Mouse (Mus musculus) testis, adult 2 months (tissue): ENCODE measurements around the gene Arl13b.

Experiments used
- CTCF ChIP-seq: fragments of 200-500 bp; IDR thresholded peaks from 2 replicates; pipeline ENCODE4 v1.5.1; 2012; ENCODE audit warnings: low read depth, mild to moderate bottlenecking, inconsistent platforms, low read length, moderate library complexity; ENCODE audit not compliant: control insufficient read depth, insufficient read depth, insufficient replicate concordance
- POLR2A ChIP-seq: fragments of 200-500 bp; IDR thresholded peaks from 2 replicates; pipeline ENCODE4 v1.6.1; 2012; ENCODE audit warnings: low read depth, mild to moderate bottlenecking, inconsistent platforms, low read length, moderate library complexity; ENCODE audit not compliant: control insufficient read depth

- TF ChIP-seq POLR2A (no peak), CTCF (no peak)
These were observed 47.0 kb downstream of the Arl13b start for GRCm38 (mm10) chr16:62799839-62800238.
